Mouse (Mus musculus) adrenal gland, adult 8-10 months (tissue): ENCODE measurements at regions not wholly inside any gene's neighbourhood (a gene's known extent, or its start where the extent isn't known, plus 50 kb on each side); places are given as distances from the start of the nearest gene placed in this dataset.
"Not testable (repeated sequence)": the region's sequence is repeated elsewhere in the genome, so short reads cannot be mapped to it uniquely, and the experiment has no call there.

Source experiments
- DNase-seq: peaks from one replicate; pipeline ENCODE4 v3.0.0; 2022

GRCm38 (mm10) chr16:73647201-73647782 is 764.3 kb downstream of the Robo2 start:
- DNase-seq, result peak; percentile 3

GRCm38 (mm10) chr16:73613017-73613416 is 798.6 kb downstream of the Robo2 start:
- DNase-seq, result no peak

DNA sequence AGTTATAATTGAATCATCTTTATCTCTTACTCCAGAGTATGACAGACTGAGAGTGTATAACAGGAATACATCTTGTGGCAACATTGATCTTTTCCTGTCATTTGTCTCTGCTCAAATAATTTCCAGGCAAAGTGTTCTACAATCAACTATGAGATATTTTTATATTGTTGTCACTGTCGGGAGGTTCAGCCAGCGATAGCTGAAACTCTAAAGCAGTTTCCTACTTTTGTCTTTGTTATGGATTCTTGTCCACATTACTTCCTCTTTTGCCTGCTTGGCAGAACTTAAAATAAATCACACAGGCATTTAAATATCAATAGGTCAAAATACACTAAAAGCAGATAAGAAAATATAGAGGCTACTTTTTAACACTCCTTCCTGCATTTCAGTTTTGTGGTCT is 820.2 kb downstream of the Robo2 start:
- no peak for DNase-seq

DNA sequence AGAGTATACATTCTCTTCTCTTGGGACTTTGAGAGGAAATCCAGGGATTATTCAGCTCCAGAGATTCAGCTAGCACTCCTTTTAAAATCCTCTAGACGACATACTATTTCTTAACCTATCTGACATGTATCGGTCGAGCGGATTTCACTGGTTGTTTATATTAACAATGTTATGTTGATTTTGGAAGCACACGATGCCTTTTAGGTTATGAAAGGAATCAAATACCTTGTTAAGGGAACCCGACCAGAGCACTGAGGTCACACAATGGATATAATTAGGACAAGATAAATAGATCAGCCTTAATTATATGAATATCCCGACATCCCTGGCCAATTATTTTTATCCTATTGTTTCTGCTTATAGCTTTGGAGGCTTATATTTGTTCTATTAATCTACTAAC is 850.4 kb downstream of the Robo2 start:
- no peak for DNase-seq

GRCm38 (mm10) chr16:73556940-73557339 is 854.7 kb downstream of the Robo2 start:
- DNase-seq, result no peak

GRCm38 (mm10) chr16:73543651-73544050 is 868.0 kb downstream of the Robo2 start:
- no peak for DNase-seq

- no peak for DNase-seq
These were observed 873.6 kb downstream of the Robo2 start for GRCm38 (mm10) chr16:73538040-73538439.

DNA sequence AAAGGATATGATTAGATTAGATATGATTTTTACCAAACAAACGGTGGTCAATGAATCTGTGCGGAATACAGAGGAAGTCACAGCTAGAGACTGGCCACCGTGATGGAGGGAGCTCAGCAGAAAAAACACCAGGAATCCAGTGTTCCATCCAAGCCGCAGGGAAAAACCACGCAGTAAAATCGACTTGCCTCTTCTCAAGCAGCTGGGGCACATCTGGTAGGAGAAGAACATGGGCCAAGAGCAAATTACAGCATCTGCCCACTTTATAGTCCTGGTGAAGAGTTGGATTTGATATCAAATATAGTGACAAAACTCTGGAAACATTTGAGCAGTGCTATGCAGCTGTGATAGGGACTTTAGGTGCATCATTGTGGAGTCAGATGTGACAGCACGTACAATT is 874.1 kb downstream of the Robo2 start:
- no peak for DNase-seq

DNA sequence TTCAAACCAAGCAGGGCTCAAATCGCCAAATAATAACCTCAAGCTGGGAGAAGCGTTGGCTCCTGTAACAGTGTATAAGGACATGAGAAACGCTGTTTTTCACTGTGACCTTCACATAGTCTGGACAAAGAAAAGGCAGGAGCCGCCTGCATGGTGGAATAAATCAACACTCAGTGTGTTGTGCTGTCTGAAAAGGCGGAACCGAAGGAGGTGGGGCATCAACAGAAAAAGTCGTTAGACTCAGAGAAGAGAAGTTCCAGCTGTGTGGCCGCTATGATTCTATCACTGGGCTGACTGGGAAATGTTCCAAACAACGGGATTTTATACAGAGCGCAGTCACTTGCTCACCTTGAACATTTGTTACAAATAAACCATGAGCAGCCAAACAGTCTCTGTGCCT is 881.4 kb downstream of the Robo2 start:
- peak; percentile 9 for DNase-seq

GRCm38 (mm10) chr16:73522931-73523330 is 888.7 kb downstream of the Robo2 start:
- DNase-seq, result not testable (repeated sequence)

DNA sequence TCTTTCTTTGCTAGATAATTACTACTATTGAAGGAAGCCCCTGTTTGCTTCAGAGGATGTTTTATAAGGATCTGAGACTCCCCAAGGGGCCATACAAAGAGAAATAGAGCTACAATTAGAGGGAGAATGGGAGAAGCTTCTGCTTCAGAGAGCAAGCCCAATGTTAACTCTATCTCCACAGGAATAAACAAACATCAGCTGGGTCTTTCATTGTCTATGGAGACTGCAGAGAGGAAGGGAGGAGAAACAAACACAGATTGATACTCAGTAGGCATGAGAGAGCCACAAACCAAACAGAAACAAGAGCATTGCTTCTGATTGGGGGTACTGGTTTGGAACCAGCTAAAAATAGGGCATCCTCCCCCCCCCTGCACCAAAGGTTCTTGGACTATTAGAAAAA is 906.9 kb downstream of the Robo2 start:
- no peak for DNase-seq

DNA sequence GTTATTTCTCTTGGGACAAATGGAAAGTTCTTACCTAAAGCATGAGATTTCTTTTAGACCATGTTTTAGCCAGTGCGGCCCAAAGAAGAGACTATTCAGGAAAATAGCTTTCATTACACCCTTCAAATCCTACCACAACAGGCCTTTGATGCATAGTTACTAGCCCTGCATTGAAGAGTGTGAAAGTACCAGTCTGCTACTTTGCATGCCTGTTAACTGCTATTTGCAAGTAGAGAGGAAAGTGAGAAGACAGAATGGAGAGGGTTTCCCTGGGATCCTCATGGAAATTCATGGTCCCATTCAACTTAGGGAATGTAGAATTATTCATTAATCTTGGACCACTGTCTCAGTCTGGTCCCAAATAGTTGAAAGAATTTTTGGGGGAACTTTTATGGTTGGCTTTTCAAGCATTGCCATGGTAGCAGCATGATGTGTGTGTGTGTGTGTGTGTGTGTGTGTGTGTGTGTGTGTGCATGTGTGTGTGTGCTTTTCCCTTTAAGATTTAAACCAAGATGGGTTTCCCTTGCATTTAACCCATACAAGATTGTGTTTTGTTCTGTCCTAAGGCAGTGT is 912.9 kb downstream of the Robo2 start:
- no peak for DNase-seq

- DNase-seq, result no peak
These were observed 928.3 kb downstream of the Robo2 start for GRCm38 (mm10) chr16:73483214-73483856.

DNA sequence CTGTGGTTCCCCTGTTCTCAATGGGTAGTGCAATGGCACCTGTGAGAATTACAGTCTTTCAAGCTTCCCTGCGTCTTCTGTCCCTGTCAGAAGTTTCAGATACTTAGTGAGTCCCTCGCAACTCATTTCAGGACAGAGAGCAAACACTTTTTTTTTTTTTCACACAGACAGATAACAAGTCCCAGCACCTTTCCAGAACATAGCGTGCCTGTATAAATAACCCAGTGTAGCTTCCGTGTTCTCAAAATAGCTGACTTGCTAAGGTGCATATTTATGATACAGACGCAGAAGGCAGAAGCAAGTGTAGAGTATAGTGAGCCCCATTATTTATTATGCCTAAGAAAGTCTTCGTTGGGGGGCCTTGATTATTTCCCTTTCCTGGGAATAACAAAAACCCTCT is 929.4 kb downstream of the Robo2 start:
- no peak for DNase-seq

DNA sequence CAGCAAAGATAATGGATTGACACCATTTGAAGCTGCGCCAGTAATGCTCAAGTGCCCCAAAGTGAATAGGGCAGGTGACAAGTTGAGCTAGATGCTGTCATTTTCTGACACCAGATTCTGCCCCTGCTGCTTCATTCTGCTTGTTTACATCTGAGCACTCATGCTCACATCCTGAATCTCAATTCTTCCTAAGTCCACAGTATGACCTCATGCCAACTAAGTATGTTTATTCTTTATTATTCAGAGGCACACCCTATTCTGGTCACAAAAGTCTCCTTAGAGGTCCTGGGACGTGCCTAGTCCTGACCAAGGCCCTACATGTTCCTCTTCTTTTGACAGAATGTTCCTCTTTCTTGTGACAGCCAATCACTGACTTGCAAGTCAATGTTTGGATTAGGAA is 938.1 kb downstream of the Robo2 start:
- no peak for DNase-seq

DNA sequence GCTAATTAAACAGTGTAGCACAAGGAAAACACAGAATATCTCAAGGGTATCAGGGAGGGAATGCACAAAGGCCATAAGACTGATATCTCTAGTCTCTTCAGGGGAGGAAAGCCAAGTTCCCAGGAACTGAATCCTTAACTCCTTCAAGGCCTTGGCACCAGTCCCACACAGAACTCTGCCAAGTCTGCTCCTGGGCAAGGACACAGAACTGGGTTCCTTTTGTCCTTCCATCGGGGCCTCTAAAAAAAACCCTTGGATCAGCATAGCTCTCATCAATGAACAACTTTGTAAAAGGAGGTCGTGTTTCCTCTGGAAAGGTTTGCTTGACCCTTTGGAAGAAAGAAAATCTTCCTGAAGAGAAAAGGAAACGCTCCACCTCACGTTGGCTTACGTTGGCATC is 940.1 kb downstream of the Robo2 start:
- peak; percentile 23 for DNase-seq

GRCm38 (mm10) chr16:73470535-73470934 is 941.1 kb downstream of the Robo2 start:
- no peak for DNase-seq

DNA sequence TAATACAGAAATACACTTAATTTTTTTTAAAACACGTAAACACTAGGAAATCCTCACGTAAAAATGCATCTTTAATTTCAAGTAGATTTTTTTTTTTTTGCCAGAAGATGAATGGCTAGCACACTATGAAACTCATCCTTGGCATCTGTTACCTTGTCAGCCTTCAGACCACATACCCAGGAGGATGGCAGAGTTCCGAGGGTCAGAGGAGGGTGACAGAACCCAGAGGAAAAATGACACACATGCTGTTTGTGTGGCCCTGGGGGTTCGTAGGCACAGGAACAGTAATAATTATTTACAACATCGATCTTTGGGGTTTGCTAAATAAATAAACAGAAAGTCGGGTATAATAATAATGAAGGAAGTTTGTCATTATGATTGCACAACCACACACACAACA is 945.3 kb downstream of the Robo2 start:
- no peak for DNase-seq

GRCm38 (mm10) chr16:73462516-73462915 is 949.1 kb downstream of the Robo2 start:
- no peak for DNase-seq

GRCm38 (mm10) chr16:73450634-73451245 is 960.9 kb downstream of the Robo2 start:
- DNase-seq, result no peak

DNA sequence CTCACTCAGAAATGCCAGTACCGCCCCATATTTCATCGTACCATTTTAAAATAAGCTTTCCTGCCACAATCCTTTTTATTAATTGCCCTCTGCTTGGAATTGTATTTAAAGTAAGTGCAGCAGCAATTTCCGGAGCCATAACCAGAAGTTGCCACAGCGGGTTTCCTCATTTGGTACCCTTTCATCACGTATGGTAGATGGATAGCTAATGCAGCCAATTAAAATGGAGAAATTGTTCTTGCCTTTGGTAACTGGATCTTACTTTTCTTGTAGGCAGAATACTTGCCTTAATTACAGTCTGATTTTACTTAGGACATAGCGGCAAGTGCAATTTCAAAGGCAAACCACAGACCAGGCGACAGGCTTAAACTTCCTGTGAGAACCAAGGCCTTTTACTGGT is 961.8 kb downstream of the Robo2 start:
- DNase-seq, result no peak

DNA sequence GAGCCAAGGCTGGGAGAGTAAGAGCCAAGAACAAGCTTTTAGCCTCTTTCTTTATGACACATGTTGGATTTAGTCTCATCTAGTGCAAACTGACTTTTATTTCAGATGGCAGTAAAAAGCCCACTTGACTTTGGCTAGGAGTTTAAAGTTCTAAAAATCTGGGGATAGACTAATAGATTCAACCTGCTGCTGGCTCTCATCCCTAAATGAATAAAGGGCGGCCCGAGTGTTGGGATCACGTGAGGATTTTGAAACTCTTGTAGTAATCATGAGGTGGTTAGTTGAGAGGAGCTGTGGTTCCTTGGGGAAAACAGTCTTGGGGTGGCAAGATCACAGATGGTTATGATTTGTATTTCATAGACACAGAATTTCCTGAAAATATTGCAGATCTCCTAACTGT is 975.9 kb downstream of the Robo2 start:
- DNase-seq, result no peak

DNA sequence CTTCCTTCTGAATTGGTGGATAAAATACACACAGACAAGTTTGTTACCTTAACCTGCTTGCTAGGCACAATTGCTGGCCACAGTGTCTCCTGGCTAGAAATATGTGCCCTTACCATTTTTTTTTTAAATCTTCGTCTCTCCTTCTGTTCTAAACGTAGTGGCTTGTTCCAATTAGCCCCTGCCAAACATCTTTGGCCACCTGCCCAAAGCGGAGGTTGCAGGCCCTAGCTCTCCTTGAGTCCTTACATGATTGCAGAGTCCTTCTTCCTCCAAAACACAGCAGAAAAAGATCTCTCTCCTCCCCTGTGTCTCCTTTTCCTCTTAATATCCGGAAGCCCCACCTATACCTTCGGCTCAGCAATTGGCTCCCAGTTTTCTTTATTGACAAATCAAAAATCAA is 986.8 kb downstream of the Robo2 start:
- DNase-seq, result no peak

GRCm38 (mm10) chr16:73424311-73424710 is 987.3 kb downstream of the Robo2 start:
- DNase-seq, result no peak
